Mouse (Mus musculus) heart, postnatal 36 days (tissue): ENCODE measurements around the gene R3hdm2. TPM values are rescaled to one million over a fixed set of nuclear protein-coding genes. Genes with fewer than 3 reads are reported as not detected.

ENCODE experiments used
- DNase-seq, 2 experiments: peaks; one replicate each; pipeline ENCODE4 v3.0.0; 2021 to 2022
- intact Hi-C: fragments of 180-260 bp; cut with DNase I; formaldehyde crosslinking; loops from one replicate; pipeline ENCODE4 v1.15.1; 2025
- total RNA-seq, 2 experiments: library from RNA; stranded (reverse); gene quantifications; 2 replicates each; pipeline ENCODE4 v1.2.3; 2021

R3hdm2 gene
- total RNA-seq, 2 experiments from 2014 or later: 150 to 169 TPM

DNA sequence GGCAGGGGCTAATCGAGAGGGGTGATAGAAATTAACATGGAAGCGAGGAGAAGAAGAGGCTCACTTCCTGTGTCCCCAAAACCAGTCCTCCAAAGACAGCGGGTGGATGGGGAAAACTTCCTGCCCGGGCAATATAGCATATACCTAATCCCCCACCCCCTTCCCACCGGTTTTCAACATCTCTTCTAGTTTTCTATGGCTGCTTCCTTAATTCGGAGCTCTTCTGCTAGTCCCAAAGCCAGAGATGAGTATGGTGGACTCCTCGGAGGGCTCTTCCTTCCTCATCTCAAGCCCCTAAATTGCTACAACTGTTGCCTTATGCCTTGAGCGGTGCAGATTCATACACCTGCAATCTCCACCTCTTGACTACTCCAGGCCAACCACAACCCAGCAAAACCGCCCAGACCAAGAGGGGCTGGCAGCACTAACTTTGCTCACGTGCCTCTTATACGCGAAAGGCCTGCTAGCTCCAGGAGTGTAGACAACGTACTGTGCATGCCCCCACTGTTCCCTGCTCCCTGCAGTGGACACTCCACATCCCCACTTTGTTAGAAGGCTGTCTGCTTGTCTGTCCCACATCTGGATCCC, 134.1 kb downstream of the R3hdm2 start:
- intact Hi-C loops: no loop called here
- no peak for DNase-seq

DNA sequence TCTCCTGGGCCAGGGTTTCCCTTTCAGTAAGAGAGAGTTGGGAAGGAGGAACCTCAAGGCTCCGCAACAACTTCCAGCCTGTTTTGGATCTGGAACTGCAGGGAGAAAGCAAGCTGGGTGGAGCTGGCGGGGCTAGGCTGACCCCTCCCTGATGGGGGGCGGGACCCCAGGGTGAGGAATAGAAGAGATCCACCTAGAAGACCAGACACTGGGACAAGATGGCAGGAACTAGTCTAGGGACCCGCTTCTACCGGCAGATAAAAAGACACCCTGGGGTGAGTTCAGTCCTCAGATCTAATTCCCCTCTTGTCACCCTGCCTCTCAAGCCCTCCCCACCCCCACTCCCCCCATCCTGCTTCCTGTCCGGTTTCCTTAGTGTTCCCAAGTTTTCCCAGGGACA, 134.6 kb downstream of the R3hdm2 start, which contains the start of gene Ndufa4l2:
Gene Ndufa4l2 (plus strand): TSS at position 204 of the 400 bp plus-strand sequence.
- intact Hi-C loops: no loop called here
- peak; percentile 56 to 67 for DNase-seq

DNA sequence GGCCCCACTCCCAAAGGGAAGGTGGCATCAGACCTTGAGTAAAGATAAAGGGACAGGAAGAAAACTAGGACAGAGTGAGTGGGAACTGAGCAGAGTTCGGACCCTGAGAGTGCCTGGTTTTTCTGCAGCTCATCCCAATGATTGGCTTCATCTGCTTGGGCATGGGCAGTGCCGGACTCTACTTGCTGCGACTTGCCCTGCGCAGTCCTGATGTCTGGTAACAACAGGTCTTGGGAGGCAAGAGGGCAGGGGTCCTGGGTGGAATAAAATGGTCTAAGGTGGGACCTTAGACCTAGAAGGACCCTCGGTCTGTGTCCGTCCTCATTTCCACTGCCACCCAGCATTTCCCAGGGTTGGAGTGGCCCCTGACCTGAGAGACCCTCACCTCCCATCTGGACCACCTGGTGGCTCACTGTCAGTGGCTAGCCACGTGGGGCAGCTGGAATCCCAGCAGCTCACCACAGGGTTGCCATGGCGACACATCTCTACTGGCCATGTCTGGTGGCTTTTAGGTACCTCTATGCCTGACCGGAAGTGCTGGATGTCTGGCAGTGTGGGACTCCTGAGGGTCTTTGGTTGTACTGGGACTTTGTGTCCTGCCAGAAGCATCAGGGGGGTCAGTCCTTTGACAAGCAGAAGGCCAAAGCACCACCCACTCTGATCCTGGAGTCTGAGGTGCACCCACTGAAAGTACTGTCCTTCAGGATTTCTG, 135.3 kb downstream of the R3hdm2 start:
- DNase-seq: no peak
- intact Hi-C loops: no loop called here

DNA sequence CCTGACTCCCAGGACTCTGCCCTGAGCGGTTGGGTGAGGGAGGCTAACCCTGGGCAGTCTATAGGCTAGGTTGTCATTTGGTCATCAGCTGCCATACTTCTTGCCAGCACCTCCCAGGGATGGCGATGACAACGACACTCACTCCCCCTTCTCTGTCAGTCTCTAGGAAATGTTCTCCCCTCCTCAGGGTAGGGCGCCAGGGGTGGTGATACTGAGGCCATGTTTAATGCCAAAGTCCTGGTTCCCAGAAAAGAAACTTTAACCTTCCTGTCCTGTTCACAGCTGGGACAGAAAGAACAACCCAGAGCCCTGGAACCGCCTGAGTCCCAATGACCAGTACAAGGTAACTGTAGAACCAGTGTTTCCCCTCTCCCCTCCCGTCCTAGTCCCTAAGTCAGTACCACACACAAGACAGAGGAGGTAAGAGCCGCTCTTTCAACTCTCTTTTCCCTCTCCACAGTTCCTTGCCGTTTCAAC, 135.9 kb downstream of the R3hdm2 start:
- intact Hi-C loops: no loop called here
- DNase-seq: no peak

DNA sequence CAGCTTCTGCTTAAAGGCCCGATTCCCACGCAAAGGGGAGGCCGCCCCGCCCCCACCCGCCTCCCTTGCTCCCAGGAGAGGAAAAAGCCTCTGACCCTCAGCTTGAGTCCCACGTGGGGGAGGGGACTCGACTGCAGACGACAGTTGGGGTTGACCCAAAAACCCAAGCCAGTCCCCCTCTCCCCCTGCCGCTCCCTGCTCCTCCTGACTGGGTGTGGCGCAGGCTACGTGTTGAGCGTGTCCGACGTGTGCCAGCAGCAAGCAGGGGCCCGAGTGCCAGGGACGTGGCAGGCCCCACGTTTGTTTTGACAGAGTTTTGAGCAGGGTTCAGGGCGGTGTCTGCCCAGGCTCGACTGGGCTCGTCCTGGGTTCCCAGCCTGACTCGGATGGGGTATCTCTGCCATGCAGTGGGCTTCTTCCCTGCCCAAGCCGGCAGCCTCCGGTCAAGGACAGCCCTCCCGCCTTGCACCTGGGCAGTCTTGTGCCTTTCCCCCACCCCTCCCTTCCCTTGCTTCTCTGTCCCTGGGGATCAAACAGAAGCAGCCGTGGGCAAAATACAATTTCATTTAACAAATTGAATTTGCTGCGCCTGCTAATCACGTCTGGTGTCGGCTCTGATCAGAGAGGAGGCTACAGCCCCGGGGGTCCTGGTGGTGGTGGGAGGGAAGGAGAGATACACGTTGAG, 136.6 kb downstream of the R3hdm2 start:
- DNase-seq: peak; percentile 39 to 52
- intact Hi-C loops: no loop called here

DNA sequence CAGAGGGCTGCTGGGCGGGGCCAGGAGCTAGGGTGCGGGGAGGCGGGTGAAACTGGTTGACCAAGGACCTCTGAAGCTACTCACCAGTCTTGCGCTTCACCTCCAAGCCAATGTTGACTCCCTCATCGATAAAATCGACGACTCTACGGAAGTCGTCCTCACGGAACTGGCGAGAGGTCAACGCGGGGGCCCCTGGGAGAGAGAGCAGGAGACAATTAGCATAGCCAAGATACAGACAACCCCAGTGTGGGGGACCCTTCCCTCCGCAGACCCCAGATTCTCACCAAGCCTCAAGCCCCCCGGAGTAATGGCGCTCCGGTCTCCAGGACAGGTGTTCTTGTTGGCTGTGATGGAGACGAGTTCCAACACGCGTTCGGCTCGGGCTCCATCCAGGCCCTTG, 137.8 kb downstream of the R3hdm2 start:
- intact Hi-C loops: no loop called here
- DNase-seq: no peak

DNA sequence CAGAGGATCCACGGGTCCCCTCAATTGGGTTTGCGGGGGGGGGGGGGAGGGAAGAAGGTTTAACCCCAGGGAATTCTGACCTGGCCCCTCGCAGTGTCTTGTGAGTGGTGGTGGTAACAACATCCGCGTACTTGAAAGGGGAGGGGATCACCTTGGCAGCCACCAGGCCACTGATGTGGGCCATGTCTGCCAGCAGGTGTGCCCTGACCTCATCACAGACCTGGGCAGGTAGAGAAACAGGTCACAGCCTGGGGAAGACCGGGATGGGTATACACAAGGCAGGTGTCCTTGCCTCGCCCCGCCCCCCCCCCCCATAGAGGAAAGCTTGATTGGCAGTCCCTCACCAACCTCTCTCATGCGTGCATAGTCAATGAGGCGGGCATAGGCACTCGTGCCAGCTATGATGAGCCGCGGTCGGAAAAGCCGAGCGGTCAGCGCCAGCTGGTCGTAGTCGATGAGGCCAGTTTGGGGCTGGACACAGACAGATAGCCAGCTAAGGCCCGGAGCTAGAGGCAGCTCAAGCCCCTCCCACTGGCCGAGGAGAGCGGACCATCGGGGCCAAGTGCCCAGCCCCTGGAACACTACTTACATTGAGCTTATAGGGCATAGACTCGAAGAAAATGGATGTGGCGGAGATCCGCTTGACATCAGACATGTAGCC, 139.0 kb downstream of the R3hdm2 start:
- intact Hi-C loops: no loop called here
- no peak for DNase-seq

DNA sequence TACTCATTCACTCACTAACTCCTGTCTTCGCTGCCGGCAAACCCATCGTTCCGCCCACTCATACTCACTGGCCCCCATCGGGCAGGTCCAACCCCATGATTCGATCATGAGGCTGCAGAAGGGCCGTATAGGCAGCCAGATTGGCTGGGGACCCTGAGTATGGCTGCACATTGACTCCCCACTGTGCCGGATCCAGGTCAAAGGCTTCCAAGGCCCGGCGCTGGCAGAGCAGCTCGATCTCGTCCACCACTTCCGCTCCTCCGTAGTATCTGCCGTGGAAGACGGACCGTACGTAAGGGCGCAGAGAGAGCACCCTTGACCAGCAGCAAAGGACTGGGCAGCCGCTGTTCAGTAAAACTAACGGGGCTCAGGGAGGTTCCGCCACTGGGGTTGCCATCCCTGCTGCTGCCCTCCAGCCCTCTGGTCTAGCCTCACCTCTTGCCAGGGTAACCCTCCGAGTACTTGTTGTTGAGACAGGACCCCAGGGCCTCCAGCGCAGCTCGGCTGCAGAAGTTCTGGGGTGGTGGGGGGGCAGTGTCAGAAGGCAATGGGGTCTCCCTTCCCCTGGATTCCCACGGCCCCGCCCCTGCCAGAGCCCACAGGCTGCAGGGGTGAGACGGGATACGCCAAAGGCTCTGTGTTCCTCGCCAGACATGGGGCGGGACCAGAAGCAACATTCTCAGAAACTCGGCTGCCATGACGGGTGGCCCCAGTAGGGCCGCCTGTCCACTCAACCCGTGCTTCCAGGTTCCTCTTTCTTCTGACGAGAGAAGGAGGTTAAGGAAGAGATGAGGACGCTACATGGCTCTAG, 140.0 kb downstream of the R3hdm2 start:
- intact Hi-C loops: no loop called here
- no peak for DNase-seq

DNA sequence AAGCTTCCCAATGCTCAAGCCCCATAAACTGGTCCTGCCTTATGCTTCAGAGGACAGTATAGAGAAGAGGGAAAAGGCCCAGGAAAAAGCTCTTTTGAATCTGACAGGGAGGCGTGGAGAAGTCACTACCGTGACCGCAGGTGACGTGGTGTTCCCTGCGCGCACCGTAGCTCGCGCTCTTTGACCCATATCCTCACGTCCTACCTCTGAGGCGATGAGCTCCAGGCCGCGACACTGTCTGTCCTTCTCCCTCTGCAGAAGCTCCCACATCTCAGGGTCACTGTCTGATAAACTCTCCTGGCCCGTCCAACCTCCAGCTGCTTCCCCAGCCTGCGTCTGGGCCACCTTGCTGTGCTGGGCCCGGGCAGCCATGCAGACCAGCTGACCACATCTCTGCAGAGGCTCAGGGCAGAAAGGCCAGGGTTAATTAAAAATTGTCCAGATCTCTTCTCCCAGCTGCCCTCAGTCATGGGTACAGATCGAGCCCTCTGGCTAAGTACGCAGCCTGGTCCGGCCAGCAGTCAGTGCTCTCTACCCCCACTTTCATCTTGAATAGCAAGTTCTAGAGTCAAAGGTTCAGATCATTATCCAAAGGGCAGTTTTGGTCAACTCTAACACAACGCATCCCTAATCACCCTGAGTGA, 140.7 kb downstream of the R3hdm2 start:
- no peak for DNase-seq
- intact Hi-C loops: no loop called here

DNA sequence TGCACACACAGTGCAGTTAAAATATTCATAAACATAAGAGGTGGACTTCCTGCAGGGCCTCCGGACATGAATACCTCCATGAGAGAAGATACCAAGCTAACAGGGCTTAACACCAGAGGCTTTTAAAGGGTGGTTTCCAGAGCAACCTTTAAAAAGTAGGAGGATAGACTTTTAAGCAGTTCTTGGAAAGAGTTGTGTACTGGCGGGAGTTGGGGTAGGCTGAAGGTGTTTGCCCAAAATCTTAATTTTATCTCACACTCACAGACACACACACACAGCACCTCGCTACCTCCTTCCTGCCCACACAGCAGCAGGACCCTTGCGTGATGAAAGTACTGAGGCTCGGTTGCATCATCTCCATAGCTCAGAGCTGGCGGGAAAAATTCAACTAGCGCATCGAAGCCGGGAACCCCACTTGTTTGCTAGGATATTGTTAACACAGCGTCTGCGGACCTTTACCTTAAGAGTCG, 141.5 kb downstream of the R3hdm2 start:
- intact Hi-C loops: no loop called here
- DNase-seq: no peak

DNA sequence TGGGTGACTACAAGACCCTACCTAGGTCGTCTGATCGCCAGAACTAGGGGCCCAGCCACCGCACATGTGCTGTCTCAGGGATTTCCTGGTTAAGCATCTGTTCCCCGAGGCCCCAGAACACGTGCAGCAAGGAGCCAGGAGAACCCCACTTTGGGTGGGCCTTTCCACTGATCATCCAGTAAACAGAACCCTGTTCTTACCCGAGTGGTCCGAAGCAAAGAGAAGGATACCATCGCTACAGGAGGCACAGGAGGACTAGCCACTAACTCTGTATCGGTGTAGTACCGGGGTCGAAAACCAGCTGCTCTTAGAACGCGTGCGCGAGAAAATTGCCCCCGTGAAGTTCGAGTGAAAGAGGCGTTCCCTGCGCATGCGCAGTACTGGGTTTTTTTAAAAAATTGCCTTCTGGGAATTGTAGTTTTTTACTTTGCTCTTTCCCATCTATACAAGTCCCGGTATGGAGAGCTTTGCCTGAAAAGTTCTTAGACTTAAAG, 142.0 kb downstream of the R3hdm2 start, which contains the start of gene Shmt2:
Gene Shmt2 (minus strand): TSS at position 357 of the 494 bp plus-strand sequence.
- DNase-seq: peak; percentile 80 to 86
- intact Hi-C loops: no loop called here

DNA sequence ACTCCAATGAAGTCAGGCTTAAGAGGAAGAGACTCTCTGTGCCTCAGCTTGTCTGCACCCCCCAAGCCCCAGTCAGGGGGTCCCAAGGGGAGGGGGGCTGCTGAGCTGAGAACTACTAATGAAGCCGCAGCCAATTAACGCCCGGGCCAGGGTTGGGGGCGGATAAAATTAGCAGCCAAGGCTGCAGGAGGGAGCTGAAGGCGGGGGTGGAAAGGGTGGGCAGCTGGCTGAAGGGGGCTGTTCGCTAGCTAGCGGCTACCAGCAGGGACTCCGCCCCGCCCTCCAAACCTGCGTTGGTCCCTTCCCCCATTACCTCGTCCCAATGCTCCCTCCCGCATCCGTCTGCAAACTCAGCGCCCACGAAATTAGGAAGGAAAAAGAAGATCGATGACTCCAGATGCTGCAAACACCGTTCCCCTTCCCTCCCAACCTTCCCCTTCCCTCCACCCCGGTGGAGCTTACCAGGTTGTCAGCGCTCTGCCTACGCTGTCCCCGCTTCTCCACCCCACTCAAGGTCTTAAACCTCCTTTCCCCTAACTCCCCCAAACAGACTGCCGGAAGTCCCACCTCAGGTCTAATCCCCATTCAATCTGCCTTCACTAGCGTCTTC, 144.6 kb downstream of the R3hdm2 start:
- intact Hi-C loops: no loop called here
- no peak for DNase-seq

DNA sequence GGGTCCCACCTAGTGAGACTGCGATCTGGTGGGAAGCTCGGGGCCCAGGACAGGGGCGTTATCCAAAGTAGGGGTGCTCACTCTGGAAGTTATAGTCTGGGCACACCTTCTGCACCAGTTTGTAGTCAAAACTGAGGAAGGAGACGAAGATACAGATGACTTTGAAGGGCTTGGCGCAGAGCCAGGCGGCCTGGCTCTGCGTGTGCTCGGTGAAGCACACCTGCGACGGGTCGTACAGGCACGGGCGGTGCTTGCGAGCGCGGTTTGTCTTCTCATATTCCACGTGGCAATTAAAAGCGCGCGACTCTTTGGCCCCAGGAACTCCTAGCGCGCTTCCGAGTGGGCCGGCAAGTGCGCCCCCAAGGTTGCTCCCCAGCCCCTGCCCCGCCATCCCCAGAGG, 145.9 kb downstream of the R3hdm2 start:
- no peak for DNase-seq
- intact Hi-C loops: no loop called here

DNA sequence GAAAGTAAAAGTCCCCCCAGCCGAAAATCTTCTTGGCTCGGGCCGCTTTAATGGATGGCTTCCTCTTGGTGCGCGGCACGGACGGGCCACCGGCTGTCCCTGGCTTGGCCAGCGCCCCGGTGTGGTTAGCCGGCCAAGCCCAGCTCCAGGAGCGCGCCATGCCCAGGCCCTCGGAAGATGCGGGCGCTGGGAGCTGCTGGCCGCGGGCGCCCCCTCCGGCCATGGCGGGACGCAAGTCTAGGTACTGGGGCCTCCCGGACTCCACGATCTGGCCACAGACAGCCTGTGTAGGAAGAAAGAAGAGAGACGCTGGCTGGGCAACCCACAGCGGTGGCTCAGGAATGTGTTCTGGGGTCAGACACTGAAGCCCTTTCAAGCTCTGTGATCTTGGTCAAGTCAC, 146.6 kb downstream of the R3hdm2 start:
- DNase-seq: peak; percentile 50 to 61
- intact Hi-C loops: no loop called here

DNA sequence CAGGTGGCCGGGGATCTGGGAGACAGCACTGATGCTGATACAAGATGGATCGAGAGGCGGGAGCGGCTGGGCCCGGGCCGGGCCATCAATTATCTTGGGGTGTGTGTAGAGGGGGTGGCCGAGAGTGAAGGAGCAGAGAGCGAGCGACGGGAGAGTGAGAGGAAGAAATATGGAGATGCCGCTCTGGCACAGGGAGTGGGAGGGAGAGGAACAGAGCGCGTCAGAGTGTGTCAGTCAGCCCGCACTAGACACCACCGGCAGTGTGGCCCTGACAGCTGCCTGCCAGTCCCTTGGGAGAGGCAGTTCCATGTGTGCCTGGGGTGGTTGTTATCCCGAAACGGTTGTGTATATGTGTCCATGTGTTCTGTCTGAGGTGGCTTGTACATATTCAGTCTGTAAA, 147.4 kb downstream of the R3hdm2 start:
- intact Hi-C loops: no loop called here
- DNase-seq: no peak

DNA sequence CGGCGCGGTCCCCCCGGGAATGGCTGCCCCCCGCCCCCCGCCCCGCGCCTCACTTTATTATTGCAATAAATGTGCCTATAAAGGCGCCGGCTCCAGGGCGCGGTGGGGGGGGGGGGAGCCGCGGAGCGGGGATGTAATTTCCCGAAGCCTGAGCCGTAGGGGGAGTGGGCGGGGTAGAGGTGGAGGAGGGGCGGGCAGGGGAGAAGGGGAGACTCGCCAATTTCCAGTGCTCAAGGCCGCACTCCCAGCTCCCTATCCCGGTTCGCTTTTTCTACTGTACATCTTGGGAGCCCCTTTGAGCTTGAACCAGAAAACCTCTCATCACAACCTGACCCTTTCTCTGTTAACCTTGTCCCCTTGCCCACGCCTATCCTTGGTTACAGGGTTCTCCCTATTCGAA, 150.8 kb downstream of the R3hdm2 start:
- no peak for DNase-seq
- intact Hi-C loops: no loop called here

DNA sequence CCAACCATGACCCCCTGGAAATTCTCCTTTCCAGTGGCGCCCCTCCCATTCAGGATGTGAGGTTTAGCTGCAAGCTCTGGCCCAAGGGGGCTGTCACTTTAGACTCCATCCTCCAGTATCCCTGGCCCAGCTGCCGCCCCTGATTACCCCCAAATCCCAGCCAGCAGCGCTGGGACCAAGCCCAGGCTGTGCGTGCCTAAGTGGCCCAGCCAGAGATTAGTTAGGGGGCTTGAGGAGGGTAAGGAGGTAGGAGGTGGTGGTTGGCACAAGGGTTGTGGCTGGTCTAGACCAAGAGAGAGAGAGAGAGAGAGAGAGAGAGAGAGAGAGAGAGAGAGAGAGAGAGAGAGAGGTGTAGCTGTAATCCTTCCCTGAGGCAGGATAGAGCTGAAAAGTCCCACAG, 151.4 kb downstream of the R3hdm2 start:
- no peak for DNase-seq
- intact Hi-C loops: no loop called here

DNA sequence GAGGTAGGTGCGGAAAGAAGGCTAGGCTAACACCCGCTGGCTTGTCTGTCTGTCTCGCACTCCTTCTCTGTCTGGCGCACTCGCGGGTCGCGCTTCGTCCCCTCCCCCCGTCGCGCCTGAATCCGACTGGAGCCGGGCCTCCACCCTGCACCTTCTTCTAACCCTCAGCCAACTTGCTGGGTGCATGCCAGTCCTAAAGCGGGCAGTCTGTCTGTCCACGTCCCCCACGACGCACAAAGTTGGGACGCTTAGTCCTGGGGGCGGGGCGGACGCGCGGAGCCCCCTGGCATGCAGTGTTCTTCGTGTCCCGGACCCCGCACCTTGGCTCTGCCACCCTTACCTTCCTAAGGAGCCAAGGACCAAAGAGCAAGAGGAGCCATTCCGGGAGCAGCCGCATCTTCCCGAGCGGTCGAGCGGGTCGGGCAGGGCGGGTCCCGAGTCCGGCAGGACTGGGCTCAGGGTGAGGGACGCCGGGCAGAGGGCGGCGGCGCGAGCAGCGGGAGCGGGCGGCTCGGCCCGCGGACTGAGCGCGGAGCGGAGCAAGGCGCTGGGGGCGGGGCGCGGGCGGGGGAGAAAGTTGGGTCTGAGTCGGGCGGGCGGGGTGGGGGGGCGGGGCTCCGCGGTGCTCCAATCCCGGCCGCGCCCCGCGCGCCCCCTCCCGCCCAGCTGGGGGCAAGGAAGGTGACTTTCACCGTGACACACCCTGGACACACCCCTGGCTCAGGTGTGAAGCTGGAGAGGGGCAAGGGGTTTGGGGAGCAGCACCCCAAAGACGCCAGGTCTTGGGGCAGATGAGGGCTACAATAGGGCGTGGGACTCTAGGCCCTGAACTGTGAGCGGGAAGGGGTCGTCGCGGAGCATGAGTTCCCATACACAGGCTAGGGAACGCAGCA, 154.2 kb downstream of the R3hdm2 start, which contains the start of gene Nxph4:
Gene Nxph4 (minus strand): TSS at position 524 of the 893 bp plus-strand sequence.
- peak in 1 of 2 experiments; percentile 29 for DNase-seq
- intact Hi-C loops: no loop called here
